Mouse (Mus musculus): ENCODE results near the gene Nphp1. TPM values are rescaled to one million over a fixed set of nuclear protein-coding genes. Genes with fewer than 3 reads are reported as not detected.

The Nphp1 gene
- total RNA-seq, 2 experiments from 2014 or later = 20.7 to 22.8 TPM

Other genes with a start within 250 kb of the Nphp1 start
- under 1 TPM; 0.09 to 0.12 TPM for gene Prom2, start 247.4 kb downstream of the Nphp1 start, total RNA-seq (2021)
- 1 to 10 TPM; 3.0 to 4.3 TPM for gene Zfp661, start 201.8 kb downstream of the Nphp1 start, total RNA-seq (2021)
- 100 to 1,000 TPM; 137 to 159 TPM for gene Mrps5, start 201.7 kb downstream of the Nphp1 start, total RNA-seq (2021)
- 1 to 10 TPM; 5.8 to 7.0 TPM for gene Mal, start 132.2 kb downstream of the Nphp1 start, total RNA-seq (2021)
- 1 to 10 TPM; 5.1 to 6.0 TPM for gene Mall, start 59.0 kb downstream of the Nphp1 start, total RNA-seq (2021)
- gene Mtln, start 3.6 kb upstream of the Nphp1 start, total RNA-seq (2021) = 10 to 100 TPM; 62.8 to 68.3 TPM
- 1 to 10 TPM; 7.9 to 8.4 TPM for gene Bub1, start 43.0 kb upstream of the Nphp1 start, total RNA-seq (2021)
- under 1 TPM; 0.18 to 0.45 TPM for gene Acoxl, start 50.0 kb upstream of the Nphp1 start, total RNA-seq (2021)

Measured in adrenal gland, postnatal 10 days (tissue).